Mouse (Mus musculus): ENCODE data around the gene Ube2j1. TPM values are rescaled to one million over a fixed set of nuclear protein-coding genes. Genes with fewer than 3 reads are reported as not detected.

Ube2j1 gene
- polyA plus RNA-seq, 1 experiment from 2014 or later: 38.2 TPM

DNA sequence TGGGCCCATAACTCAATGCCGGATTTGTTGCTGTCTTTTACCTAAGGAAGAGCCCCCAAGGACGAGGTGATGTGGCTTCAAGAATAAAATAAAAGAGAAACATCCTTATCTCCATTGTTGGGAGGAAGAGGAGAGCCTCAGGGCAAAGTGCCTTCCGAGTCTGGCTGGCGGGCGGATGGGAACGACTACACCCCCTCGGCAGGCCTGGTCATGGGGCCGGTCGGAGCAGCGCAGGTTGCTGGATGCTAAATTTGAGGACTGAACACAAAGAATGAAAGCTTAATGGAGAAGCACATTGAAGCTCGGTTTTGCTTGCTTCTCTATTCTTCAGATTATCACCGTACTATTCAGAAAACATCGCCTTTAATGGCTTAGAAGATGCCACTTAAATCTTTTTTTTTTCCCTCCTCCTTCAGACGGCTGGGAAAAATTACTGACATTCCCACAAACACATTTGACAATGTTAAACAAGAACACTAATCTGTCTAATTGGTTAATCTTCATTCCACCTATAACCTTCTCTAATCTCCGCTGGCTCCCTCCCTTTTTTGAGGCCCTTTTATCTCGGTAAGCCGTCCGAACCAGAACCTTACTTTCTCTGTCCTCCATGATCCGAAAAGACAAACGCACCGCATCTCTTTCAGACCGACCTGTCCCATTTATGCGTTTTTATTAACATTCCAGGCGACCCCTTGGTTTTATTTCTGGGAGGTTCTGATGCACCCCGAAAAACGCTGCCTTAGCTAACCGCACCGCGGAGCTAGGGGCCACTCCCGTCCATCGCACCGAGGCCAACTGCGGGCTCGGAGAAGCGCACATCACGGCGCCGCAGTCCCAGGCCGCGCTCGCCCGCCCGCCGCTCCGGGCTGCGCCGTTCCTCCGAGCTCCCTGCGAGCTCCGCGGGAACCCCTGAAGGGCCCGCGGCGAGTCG lies 687 bp upstream of the Ube2j1 start:
- Histone ChIP-seq H3K9me3 (ENCODE audit: control insufficient read depth, low read depth, low read length) (peaks cover 2% of the 10 kb centered on the region; the same call in 1 of the 2 replicates), H3K4me1 (ENCODE audit: control insufficient read depth, insufficient read depth, low read length) (peaks cover 2% of the 10 kb centered on the region; the same call in 1 of the 2 replicates), H3K9ac (replicated peaks; ENCODE audit: low read depth, low read length) (peak overlapping the region; percentile 88), H3K27ac (ENCODE audit: low read length) (peak overlapping the region; percentile 94), H3K4me2 (replicated peaks; ENCODE audit: low read depth, low read length) (peak overlapping the region; percentile 69), H3K4me3 (ENCODE audit: low read depth, low read length) (peak overlapping the region; percentile 84), H3K27me3 (ENCODE audit: control insufficient read depth, insufficient read depth, low read length) (no peaks in the 10 kb centered on the region), H3K36me3 (ENCODE audit: control insufficient read depth, insufficient read depth, low read length) (0 out of 2 replicates have a peak, but pooled peaks cover 3% of the 10 kb centered on the region)
- WGBS: 2% methylated on average over 55 of the region's 55 CpGs
- no peak for ATAC-seq (ENCODE audit: insufficient number of reproducible peaks, insufficient read depth, low FRiP score, low read depth)

DNA sequence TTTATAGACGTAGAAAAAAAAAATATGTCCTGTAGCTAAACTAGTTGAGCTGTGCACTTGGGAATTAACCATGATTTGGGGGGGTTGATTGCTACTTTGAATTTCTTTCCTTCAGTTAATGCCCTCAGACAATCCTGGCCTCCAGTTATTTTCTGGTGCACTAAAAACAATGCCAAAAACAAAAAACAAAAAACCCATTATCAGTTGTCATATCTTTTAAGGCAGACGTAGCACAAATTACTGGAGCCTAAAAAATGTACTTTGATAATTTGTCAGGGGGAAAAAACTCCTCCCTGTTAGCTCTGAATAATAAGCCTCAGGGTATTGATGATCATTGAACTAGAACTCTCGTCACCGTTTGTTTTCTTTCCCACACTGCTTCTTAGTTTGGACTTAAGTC lies 829 bp downstream of the Ube2j1 start:
- H3K9me3 ChIP-seq (ENCODE audit: control insufficient read depth, low read depth, low read length): peaks cover 4% of the 10 kb centered on the region; the same call in 1 of the 2 replicates
- H3K4me1 ChIP-seq (ENCODE audit: control insufficient read depth, insufficient read depth, low read length): peaks cover 2% of the 10 kb centered on the region; the same call in 1 of the 2 replicates
- peak overlapping the region; percentile 94 for H3K27ac ChIP-seq (ENCODE audit: low read length)
- H3K9ac ChIP-seq (replicated peaks; ENCODE audit: low read depth, low read length): peak overlapping the region; percentile 88
- peak overlapping the region; percentile 69 for H3K4me2 ChIP-seq (replicated peaks; ENCODE audit: low read depth, low read length)
- peak overlapping the region; percentile 84 for H3K4me3 ChIP-seq (ENCODE audit: low read depth, low read length)
- H3K36me3 ChIP-seq (ENCODE audit: control insufficient read depth, insufficient read depth, low read length): 0 out of 2 replicates have a peak, but pooled peaks cover 6% of the 10 kb centered on the region
- 16% methylated on average over 4 of the region's 4 CpGs for WGBS
- no peaks in the 10 kb centered on the region for H3K27me3 ChIP-seq (ENCODE audit: control insufficient read depth, insufficient read depth, low read length)
- no peak for ATAC-seq (ENCODE audit: insufficient number of reproducible peaks, insufficient read depth, low FRiP score, low read depth)

DNA sequence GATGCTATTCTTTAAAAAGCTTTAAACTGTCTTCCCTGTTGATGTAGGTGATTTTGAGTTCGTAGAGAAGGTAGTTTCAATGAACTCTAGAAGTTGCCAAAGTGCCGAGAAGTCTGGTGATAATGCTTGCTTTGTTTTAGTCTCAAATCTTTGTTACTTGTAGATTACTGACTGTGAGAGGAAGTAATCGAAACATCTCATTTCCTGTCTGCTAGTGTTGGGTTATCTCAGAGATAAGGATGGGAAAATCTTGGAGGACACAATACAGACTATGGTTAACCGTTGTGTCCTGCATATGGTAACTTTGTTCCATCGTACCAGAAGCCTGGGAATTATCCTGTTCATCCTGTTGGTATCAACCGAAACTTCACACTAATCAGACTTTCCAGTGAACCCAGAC lies 2.3 kb downstream of the Ube2j1 start:
- Histone ChIP-seq H3K9ac (replicated peaks; ENCODE audit: low read depth, low read length) (no peak overlapping the region), H3K27me3 (ENCODE audit: control insufficient read depth, insufficient read depth, low read length) (no peaks in the 10 kb centered on the region), H3K9me3 (ENCODE audit: control insufficient read depth, low read depth, low read length) (peaks cover 4% of the 10 kb centered on the region; the same call in 1 of the 2 replicates), H3K4me3 (ENCODE audit: low read depth, low read length) (no peak overlapping the region), H3K4me1 (ENCODE audit: control insufficient read depth, insufficient read depth, low read length) (peaks cover 2% of the 10 kb centered on the region; the same call in 1 of the 2 replicates), H3K36me3 (ENCODE audit: control insufficient read depth, insufficient read depth, low read length) (peaks cover 8% of the 10 kb centered on the region; the same call in 1 of the 2 replicates), H3K27ac (ENCODE audit: low read length) (no peak overlapping the region), H3K4me2 (replicated peaks; ENCODE audit: low read depth, low read length) (no peak overlapping the region)
- 70% methylated on average over 6 of the region's 6 CpGs for WGBS
- ATAC-seq (ENCODE audit: insufficient number of reproducible peaks, insufficient read depth, low FRiP score, low read depth): no peak

DNA sequence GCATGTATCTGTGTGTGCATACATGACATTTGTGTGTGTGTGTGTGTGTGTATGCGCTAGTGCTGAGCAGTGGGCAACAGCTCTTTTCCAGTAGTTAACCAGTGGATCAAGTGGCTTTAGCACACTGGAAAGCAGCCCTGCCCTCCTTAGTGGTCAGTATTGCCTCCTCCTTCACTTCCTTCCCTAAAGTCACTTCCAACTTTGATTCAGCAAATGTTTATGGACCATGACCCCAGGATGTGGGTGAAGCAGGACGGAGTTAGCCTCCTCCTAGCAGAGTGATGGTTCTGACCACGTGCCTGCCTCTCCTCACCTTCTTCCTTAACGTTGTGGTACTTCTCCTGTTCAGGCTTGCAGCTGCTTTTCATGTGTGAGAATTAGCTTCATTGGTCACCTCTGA lies 8.6 kb downstream of the Ube2j1 start:
- H3K4me1 ChIP-seq (ENCODE audit: control insufficient read depth, insufficient read depth, low read length): no peaks in the 10 kb centered on the region
- no peak overlapping the region for H3K4me3 ChIP-seq (ENCODE audit: low read depth, low read length)
- no peak overlapping the region for H3K9ac ChIP-seq (replicated peaks; ENCODE audit: low read depth, low read length)
- H3K9me3 ChIP-seq (ENCODE audit: control insufficient read depth, low read depth, low read length): peaks cover 4% of the 10 kb centered on the region; the same call in 1 of the 2 replicates
- no peak for ATAC-seq (ENCODE audit: insufficient number of reproducible peaks, insufficient read depth, low FRiP score, low read depth)
- H3K36me3 ChIP-seq (ENCODE audit: control insufficient read depth, insufficient read depth, low read length): peaks cover 53% of the 10 kb centered on the region
- H3K4me2 ChIP-seq (replicated peaks; ENCODE audit: low read depth, low read length): no peak overlapping the region
- WGBS: 80% methylated on average over 4 of the region's 4 CpGs
- H3K27ac ChIP-seq (ENCODE audit: low read length): no peak overlapping the region
- H3K27me3 ChIP-seq (ENCODE audit: control insufficient read depth, insufficient read depth, low read length): no peaks in the 10 kb centered on the region

DNA sequence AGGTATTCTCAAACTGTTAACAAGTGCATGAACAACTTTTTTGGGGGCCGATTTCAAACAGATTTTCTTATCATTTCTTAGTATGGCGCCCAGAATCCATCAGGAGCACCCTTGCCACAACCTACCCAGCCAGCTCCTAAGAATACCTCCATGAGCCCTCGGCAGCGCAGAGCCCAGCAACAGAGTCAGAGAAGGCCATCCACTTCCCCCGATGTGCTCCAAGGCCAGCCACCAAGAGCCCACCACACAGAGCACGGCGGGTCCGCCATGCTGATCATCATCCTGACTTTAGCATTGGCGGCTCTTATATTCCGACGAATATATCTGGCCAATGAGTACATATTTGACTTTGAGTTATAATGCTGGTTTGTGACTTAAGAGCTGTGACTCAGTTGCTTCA lies 18.4 kb downstream of the Ube2j1 start:
- Histone ChIP-seq H3K9ac (replicated peaks; ENCODE audit: low read depth, low read length) (no peak overlapping the region), H3K27ac (ENCODE audit: low read length) (no peak overlapping the region), H3K27me3 (ENCODE audit: control insufficient read depth, insufficient read depth, low read length) (no peaks in the 10 kb centered on the region), H3K4me2 (replicated peaks; ENCODE audit: low read depth, low read length) (no peak overlapping the region), H3K9me3 (ENCODE audit: control insufficient read depth, low read depth, low read length) (no peaks in the 10 kb centered on the region), H3K36me3 (ENCODE audit: control insufficient read depth, insufficient read depth, low read length) (peaks cover 44% of the 10 kb centered on the region), H3K4me3 (ENCODE audit: low read depth, low read length) (no peak overlapping the region), H3K4me1 (ENCODE audit: control insufficient read depth, insufficient read depth, low read length) (no peaks in the 10 kb centered on the region)
- 91% methylated on average over 11 of the region's 11 CpGs for WGBS
- ATAC-seq (ENCODE audit: insufficient number of reproducible peaks, insufficient read depth, low FRiP score, low read depth): no peak

DNA sequence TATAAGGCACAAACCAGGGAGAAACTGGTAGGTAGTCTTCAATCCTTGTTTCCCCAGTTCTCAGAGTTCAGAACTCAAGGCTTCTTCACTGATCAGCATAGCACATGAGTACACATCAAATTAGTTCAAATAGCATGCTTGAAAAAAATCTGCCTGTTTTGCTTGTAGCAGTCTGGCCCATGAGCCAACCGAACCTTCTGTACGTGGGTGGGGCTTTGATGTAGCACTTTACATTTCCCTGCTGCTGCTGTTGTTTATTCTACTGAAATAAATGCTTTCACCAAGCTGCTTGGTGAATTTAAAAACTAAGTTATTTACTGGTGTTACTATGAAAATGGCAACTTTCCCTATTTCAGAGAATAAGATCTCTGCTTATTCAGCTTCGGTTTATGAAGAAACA lies 20.8 kb downstream of the Ube2j1 start:
- Histone ChIP-seq H3K27me3 (ENCODE audit: control insufficient read depth, insufficient read depth, low read length) (no peaks in the 10 kb centered on the region), H3K9ac (replicated peaks; ENCODE audit: low read depth, low read length) (no peak overlapping the region), H3K4me2 (replicated peaks; ENCODE audit: low read depth, low read length) (no peak overlapping the region), H3K9me3 (ENCODE audit: control insufficient read depth, low read depth, low read length) (no peaks in the 10 kb centered on the region), H3K4me1 (ENCODE audit: control insufficient read depth, insufficient read depth, low read length) (no peaks in the 10 kb centered on the region), H3K36me3 (ENCODE audit: control insufficient read depth, insufficient read depth, low read length) (peaks cover 22% of the 10 kb centered on the region), H3K27ac (ENCODE audit: low read length) (no peak overlapping the region), H3K4me3 (ENCODE audit: low read depth, low read length) (no peak overlapping the region)
- ATAC-seq (ENCODE audit: insufficient number of reproducible peaks, insufficient read depth, low FRiP score, low read depth): no peak
- WGBS: 85% methylated on average over 3 of the region's 3 CpGs

DNA sequence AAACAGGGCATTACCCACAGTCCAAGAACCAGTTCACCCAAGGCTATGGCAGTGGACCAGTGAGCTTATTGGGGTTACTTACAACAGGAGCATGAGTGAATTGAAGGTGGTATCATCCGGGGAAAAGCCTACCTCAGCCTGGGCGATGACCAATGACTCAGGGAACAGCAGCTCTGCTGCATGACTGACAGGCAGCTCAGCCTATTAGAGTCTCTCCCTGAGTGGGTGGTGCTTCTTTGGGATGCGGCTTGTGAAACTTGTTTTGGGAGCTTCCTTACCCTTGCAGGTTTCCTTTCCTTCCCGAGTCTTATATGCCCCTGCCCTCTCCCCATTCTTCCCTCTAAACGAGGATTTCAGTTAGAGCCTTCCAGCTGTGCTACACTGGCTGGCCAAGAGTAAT lies 21.4 kb downstream of the Ube2j1 start:
- H3K9ac ChIP-seq (replicated peaks; ENCODE audit: low read depth, low read length): no peak overlapping the region
- 86% methylated on average over 5 of the region's 5 CpGs for WGBS
- ATAC-seq (ENCODE audit: insufficient number of reproducible peaks, insufficient read depth, low FRiP score, low read depth): no peak
- no peak overlapping the region for H3K27ac ChIP-seq (ENCODE audit: low read length)
- H3K27me3 ChIP-seq (ENCODE audit: control insufficient read depth, insufficient read depth, low read length): no peaks in the 10 kb centered on the region
- H3K4me2 ChIP-seq (replicated peaks; ENCODE audit: low read depth, low read length): no peak overlapping the region
- no peaks in the 10 kb centered on the region for H3K4me1 ChIP-seq (ENCODE audit: control insufficient read depth, insufficient read depth, low read length)
- no peak overlapping the region for H3K4me3 ChIP-seq (ENCODE audit: low read depth, low read length)
- H3K36me3 ChIP-seq (ENCODE audit: control insufficient read depth, insufficient read depth, low read length): peaks cover 21% of the 10 kb centered on the region
- H3K9me3 ChIP-seq (ENCODE audit: control insufficient read depth, low read depth, low read length): no peaks in the 10 kb centered on the region

DNA sequence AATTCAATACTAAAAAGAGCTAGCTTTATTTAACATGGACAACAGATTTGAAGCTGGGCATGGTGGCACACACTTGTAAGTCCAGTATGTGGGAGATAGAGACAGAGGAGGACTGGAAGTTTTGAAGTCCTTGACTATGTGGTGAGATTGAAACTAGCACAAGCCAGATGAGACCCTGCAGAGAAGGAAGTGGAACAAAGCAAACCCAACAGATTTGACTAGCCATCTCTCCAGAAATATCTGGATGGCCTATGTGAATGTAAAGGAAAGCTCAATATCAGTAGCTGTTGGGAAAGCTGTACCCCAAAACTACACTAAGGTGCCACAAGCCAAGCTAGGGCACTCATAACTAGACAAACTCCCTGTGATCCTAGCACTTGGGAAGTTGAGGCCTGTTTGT lies 23.2 kb downstream of the Ube2j1 start:
- Histone ChIP-seq H3K4me3 (ENCODE audit: low read depth, low read length) (no peak overlapping the region), H3K4me1 (ENCODE audit: control insufficient read depth, insufficient read depth, low read length) (no peaks in the 10 kb centered on the region), H3K9ac (replicated peaks; ENCODE audit: low read depth, low read length) (no peak overlapping the region), H3K36me3 (ENCODE audit: control insufficient read depth, insufficient read depth, low read length) (peaks cover 9% of the 10 kb centered on the region), H3K9me3 (ENCODE audit: control insufficient read depth, low read depth, low read length) (no peaks in the 10 kb centered on the region), H3K4me2 (replicated peaks; ENCODE audit: low read depth, low read length) (no peak overlapping the region), H3K27ac (ENCODE audit: low read length) (no peak overlapping the region), H3K27me3 (ENCODE audit: control insufficient read depth, insufficient read depth, low read length) (no peaks in the 10 kb centered on the region)
- ATAC-seq (ENCODE audit: insufficient number of reproducible peaks, insufficient read depth, low FRiP score, low read depth): no peak
